Mouse (Mus musculus) hindbrain, postnatal 0 days (tissue): ENCODE measurements around the gene Cdc7. TPM values are rescaled to one million over a fixed set of nuclear protein-coding genes. Genes with fewer than 3 reads are reported as not detected.

ENCODE experiments used
- ATAC-seq: fragments of 200-750 bp; cut with Nextera tagmentation; 2 replicates; pipeline ENCODE4 v1.8.0; 2017; ENCODE audit warnings: mild to moderate bottlenecking, moderate TSS enrichment, moderate library complexity
- DNase-seq: peaks from one replicate; pipeline ENCODE4 v3.0.0-alpha.2; 2015; ENCODE audit warnings: low spot score
- H3K27ac ChIP-seq: fragments of 300-500 bp; sonication (generic); 2 replicates; pipeline ENCODE4 v1.5.1; 2014; ENCODE audit warnings: mild to moderate bottlenecking
- H3K27me3 ChIP-seq: fragments of 300-500 bp; sonication (generic); 2 replicates; pipeline ENCODE4 v1.6.1; 2014; ENCODE audit warnings: low read length, mixed read lengths; ENCODE audit not compliant: insufficient read depth
- H3K36me3 ChIP-seq: fragments of 300-500 bp; sonication (generic); 2 replicates; pipeline ENCODE4 v1.6.1; 2014; ENCODE audit warnings: low read length, mixed read lengths; ENCODE audit not compliant: insufficient read depth
- H3K4me1 ChIP-seq: fragments of 300-500 bp; sonication (generic); 2 replicates; pipeline ENCODE4 v1.6.1; 2014; ENCODE audit warnings: antibody characterized with exemption, low read length, mixed read lengths; ENCODE audit not compliant: insufficient read depth
- H3K4me2 ChIP-seq: fragments of 300-500 bp; sonication (generic); 2 replicates; pipeline ENCODE4 v1.6.1; 2014; ENCODE audit warnings: low read depth, mild to moderate bottlenecking, low read length, moderate library complexity, mixed read lengths
- H3K4me3 ChIP-seq: fragments of 300-500 bp; sonication (generic); 2 replicates; pipeline ENCODE4 v1.5.1; 2014; ENCODE audit warnings: low read length
- H3K9ac ChIP-seq: fragments of 300-500 bp; sonication (generic); replicated peaks from 2 replicates; pipeline ENCODE4 v1.6.1; 2014; ENCODE audit warnings: mild to moderate bottlenecking, low read length, moderate library complexity, mixed read lengths
- H3K9me3 ChIP-seq: fragments of 300-500 bp; sonication (generic); 2 replicates; pipeline ENCODE4 v1.6.1; 2016; ENCODE audit warnings: low read length, mixed read lengths
- CTCF ChIP-seq: IDR thresholded peaks from 2 replicates; pipeline ENCODE4 v1.5.1; 2016; ENCODE audit warnings: antibody characterized with exemption, control low read depth, low read depth
- whole genome bisulfite sequencing: fragments of 180-500 bp; shearing (Covaris S2); extraction: QIAGEN DNeasy Blood & Tissue Kit; methylation state at CpG from one replicate; pipeline ENCODE4 v1.1.7; 2014; 5-methylcytosine and 5-hydroxymethylcytosine counted together
- polyA plus RNA-seq: library from polyadenylated mRNA; unstranded; fragments of >200 nt; fragmentation: Nextera tagmentation; extraction: Ambion mirVana; gene quantifications from 2 replicates; pipeline ENCODE4 v1.2.1, GENCODE M21; 2015
- total RNA-seq: library from RNA; depleted of rRNA; stranded (reverse); fragments of >200 nt; gene quantifications from 2 replicates; pipeline ENCODE4 v1.2.3, GENCODE M21; 2014; rRNA removed

The Cdc7 gene
- total and polyA plus RNA-seq, 2 experiments from 2014 or later, result 21.4 to 25.5 TPM

DNA sequence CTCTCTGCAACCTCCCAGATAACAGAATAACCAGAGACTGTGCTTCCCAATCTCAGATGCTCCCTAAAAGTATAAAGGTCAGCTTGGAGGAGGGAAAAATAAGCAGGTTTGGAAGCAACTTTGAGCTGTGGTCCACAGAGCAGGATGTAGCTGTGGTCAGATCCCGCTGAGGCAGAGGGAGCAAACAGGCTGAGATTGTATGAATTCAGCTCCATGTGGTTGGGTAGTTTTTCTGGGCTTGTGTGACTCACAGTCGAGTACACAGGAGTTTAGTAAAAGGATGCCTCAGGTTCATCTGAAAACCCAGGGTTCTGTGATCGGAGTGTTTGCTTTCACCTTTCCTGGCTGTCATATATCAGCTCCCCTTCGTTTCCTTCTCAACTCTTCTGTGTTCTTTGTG, 65.7 kb downstream of the Cdc7 start:
- Histone ChIP-seq H3K27me3 (no peaks in the 10 kb centered on the region), H3K4me2 (no peak overlapping the region), H3K4me3 (no peak overlapping the region), H3K27ac (no peak overlapping the region), H3K9ac (no peak overlapping the region), H3K9me3 (no peaks in the 10 kb centered on the region), H3K4me1 (no peaks in the 10 kb centered on the region), H3K36me3 (no peaks in the 10 kb centered on the region)
- ATAC-seq, result no peak
- DNase-seq, result no peak
- no peak for TF ChIP-seq CTCF
- WGBS, result 84% methylated on average over 4 of the region's 4 CpGs

DNA sequence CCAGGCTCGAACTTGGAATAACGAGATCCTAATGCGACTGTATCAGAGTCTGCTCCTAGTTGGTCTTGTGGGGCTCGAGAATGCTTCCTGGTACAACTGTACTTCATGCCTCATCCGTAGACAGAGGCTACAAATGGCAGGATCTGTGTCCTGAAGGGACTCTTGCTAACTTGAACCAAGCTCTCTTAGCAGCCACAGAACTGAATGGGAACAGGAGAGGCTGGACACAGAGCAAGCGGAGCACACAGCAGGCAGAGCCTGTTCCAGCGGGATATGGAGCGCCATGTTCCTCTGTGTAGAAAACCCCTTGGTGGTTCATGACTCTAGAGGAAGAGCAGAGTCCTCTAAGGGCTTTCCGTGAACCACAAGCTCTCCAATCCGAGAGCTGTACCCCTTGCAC, 66.7 kb downstream of the Cdc7 start:
- Histone ChIP-seq H3K4me1 (no peaks in the 10 kb centered on the region), H3K36me3 (no peaks in the 10 kb centered on the region), H3K4me3 (no peak overlapping the region), H3K4me2 (no peak overlapping the region), H3K27me3 (no peaks in the 10 kb centered on the region), H3K9me3 (no peaks in the 10 kb centered on the region), H3K9ac (no peak overlapping the region), H3K27ac (no peak overlapping the region)
- WGBS, result 90% methylated on average over 10 of the region's 10 CpGs
- ATAC-seq, result no peak
- no peak for DNase-seq
- no peak for TF ChIP-seq CTCF

Other genes with a start within 250 kb of the Cdc7 start
- gene Hfm1, start 38.0 kb upstream of the Cdc7 start, total RNA-seq, result 4.9 and 5.4 TPM in 2 replicates
- 5.1 and 5.5 TPM in 2 replicates for gene Hfm1, start 38.0 kb upstream of the Cdc7 start, polyA plus RNA-seq